Mouse (Mus musculus) MEL (cell line): Measurements from ENCODE around the gene Lhfp.

Source experiments
- CTCF ChIP-seq, 3 experiments: IDR thresholded peaks in 2 of 3; conservative IDR thresholded peaks in 1 of 3; 2 replicates each; pipeline ENCODE4 v1.5.1; 2011 to 2012; ENCODE audit warnings: low read length in 3 of 3, low read depth in 2 of 3, mild to moderate bottlenecking in 2 of 3, improper control_type of control experiment in 1 of 3, inconsistent platforms in 1 of 3, mixed read lengths in 1 of 3, moderate library complexity in 1 of 3; ENCODE audit not compliant: control insufficient read depth in 1 of 3, insufficient read depth in 1 of 3, poor library complexity in 1 of 3, severe bottlenecking in 1 of 3
- EP300 ChIP-seq, 2 experiments: IDR thresholded peaks; 2 replicates each; pipeline ENCODE4 v1.6.1; 2011; ENCODE audit warnings: improper control_type of control experiment in 2 of 2, low read length in 2 of 2, low read depth in 1 of 2, mild to moderate bottlenecking in 1 of 2
- ETS1 ChIP-seq: IDR thresholded peaks from 2 replicates; pipeline ENCODE4 v1.6.1; 2012; ENCODE audit warnings: low read depth, mild to moderate bottlenecking, inconsistent platforms, low read length, improper control_type of control experiment, moderate library complexity
- MAX ChIP-seq: IDR thresholded peaks from 2 replicates; pipeline ENCODE4 v1.6.1; 2011; ENCODE audit warnings: low read length, improper control_type of control experiment
- NELFE ChIP-seq: IDR thresholded peaks from 2 replicates; pipeline ENCODE4 v1.6.1; 2011; ENCODE audit warnings: low read depth, low read length, improper control_type of control experiment
- POLR2A ChIP-seq, 2 experiments: IDR thresholded peaks; 2 replicates each; pipeline ENCODE4 v1.6.1; 2011 to 2012; ENCODE audit warnings: low read length in 2 of 2, mild to moderate bottlenecking in 2 of 2, control low read depth in 1 of 2, improper control_type of control experiment in 1 of 2, low read depth in 1 of 2, moderate library complexity in 1 of 2; ENCODE audit not compliant: control insufficient read depth in 1 of 2, insufficient read depth in 1 of 2, poor library complexity in 1 of 2
- USF1 ChIP-seq: IDR thresholded peaks from 2 replicates; pipeline ENCODE4 v1.6.1; 2014; ENCODE audit warnings: low read depth, mild to moderate bottlenecking, inconsistent platforms, low read length, improper control_type of control experiment, moderate library complexity
- ZKSCAN1 ChIP-seq: IDR thresholded peaks from 2 replicates; pipeline ENCODE4 v1.6.1; 2012; ENCODE audit warnings: low read depth, mild to moderate bottlenecking, inconsistent platforms, low read length, improper control_type of control experiment, moderate library complexity

- no peak for TF ChIP-seq MAX
- TF ChIP-seq CTCF (IDR thresholded peaks at IDR 0.05 in 2 of 3, conservative IDR thresholded peaks at IDR 0.05 in 1 of 3; ENCODE audit: control insufficient read depth in 1 of 3, insufficient read depth in 1 of 3, low read depth in 2 of 3, low read length in 3 of 3, poor library complexity in 1 of 3, severe bottlenecking in 1 of 3), result no peak
- TF ChIP-seq EP300 (IDR thresholded peaks at IDR 0.05; ENCODE audit: low read depth in 1 of 2, low read length in 2 of 2), result no peak
- TF ChIP-seq ETS1, result no peak
- TF ChIP-seq NELFE, result no peak
- TF ChIP-seq POLR2A (IDR thresholded peaks at IDR 0.05; ENCODE audit: control insufficient read depth in 1 of 2, insufficient read depth in 1 of 2, low read depth in 1 of 2, low read length in 2 of 2, poor library complexity in 1 of 2), result no peak
- no peak for TF ChIP-seq USF1
- no peak for TF ChIP-seq ZKSCAN1
Measured at GRCm38 (mm10) chr3:53231112-53231511, 189.8 kb downstream of the Lhfp start.
